Mouse (Mus musculus): ENCODE measurements at regions not wholly inside any gene's neighbourhood (a gene's known extent, or its start where the extent isn't known, plus 50 kb on each side); places are given as distances from the start of the nearest gene placed in this dataset.

GRCm38 (mm10) chr12:16272441-16272840 is 338.3 kb downstream of the Lpin1 start:
- intact Hi-C loops (cut with DNase I), result no loop called here
- DNase-seq, result no peak

GRCm38 (mm10) chr12:16270876-16271275 is 339.9 kb downstream of the Lpin1 start:
- DNase-seq, result peak; percentile 56 to 63
- intact Hi-C loops (cut with DNase I), result no loop called here

DNA sequence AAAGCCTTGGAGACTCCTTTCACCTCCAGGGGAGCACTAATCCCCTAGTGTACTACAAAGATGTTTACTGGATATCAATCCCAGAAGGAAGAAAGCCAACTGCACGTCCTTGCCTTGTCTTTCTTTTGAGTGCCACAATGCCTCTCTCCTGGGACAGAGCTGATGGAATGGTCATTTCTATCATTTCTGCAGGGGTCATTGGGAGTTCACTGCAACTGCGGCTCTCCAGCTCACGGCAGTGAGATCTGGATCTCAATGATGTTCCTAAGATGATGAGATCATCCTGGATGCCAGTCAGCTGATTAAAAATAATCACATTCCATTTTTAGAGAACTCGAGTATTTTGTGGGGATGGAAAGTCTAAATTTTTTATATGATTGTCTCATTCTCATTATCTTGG is 341.1 kb downstream of the Lpin1 start:
- intact Hi-C loops (cut with DNase I), result no loop called here
- DNase-seq, result no peak

- DNase-seq, result peak; percentile 12 to 17
- intact Hi-C loops (cut with DNase I), result no loop called here
Observed at GRCm38 (mm10) chr12:16268621-16269165, 342.1 kb downstream of the Lpin1 start.

- intact Hi-C loops (cut with DNase I), result no loop called here
- DNase-seq, result no peak
Observed at GRCm38 (mm10) chr12:16261465-16261864, 349.3 kb downstream of the Lpin1 start.

GRCm38 (mm10) chr12:16260981-16261380 is 349.8 kb downstream of the Lpin1 start:
- intact Hi-C loops (cut with DNase I), result no loop called here
- no peak for DNase-seq

DNA sequence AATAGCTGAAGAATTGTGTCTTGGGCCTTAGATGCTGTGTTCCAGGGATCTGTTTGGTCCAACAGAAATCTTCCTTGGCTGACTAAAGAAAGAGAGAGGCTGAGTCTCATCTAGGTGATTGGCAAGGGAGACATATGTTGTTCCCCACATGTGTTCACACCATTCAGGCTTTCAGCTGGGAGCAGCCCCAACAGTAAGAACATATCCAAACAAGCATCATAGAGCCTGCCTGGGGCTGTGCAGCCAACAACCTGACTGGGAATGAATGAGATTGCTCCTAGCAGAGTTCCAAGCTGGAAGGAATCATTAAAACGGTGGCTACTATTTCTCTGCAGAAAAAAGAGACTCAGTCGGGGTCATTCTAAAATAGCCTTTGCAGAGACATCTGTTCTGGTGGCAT is 350.3 kb downstream of the Lpin1 start:
- intact Hi-C loops (cut with DNase I), result no loop called here
- DNase-seq, result no peak

DNA sequence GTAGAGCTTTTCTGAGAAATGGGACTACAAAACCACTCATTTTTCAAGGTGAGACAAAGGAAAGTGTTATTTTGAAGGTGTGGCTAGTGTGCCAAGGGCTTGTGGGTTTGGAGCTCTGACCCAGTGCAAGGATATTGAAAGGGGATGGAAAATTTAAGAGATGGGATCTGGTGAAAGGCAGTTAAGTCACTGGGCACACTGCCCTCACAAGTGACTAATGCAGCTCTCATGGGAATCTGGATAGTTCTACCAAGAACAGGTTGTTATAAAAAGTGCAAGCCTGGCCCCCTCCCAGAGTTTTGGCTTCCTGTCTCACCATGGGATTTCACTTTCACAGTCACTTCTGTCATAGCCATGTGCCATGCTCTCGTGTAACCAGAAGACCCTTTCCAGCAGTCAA is 360.1 kb downstream of the Lpin1 start:
- intact Hi-C loops (cut with DNase I), result no loop called here
- no peak for DNase-seq

DNA sequence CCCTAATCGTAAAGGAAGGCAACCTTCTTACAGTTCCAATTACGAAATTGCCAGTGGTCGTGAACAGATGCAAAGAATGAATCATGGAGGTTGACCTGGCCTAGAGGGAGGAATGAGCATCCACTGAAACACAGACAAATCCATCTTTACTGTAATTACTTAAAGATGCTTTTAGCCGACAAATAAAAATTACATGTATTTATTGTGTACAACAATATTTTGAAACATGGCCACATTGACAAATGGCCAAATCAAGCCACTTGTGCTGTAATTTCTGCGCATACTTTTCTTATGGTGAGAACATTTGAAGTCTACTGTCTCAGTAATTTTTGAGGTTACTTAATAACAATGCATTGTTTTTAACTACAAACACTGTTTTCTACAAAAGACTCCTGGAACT is 360.7 kb downstream of the Lpin1 start:
- no peak for DNase-seq

GRCm38 (mm10) chr12:16239792-16240191 is 371.0 kb downstream of the Lpin1 start:
- DNase-seq, result no peak
- intact Hi-C loops (cut with DNase I), result no loop called here

More for the DNA sequence above, 360.7 kb downstream of the Lpin1 start:
- intact Hi-C loops (cut with DNase I), result no loop called here

DNA sequence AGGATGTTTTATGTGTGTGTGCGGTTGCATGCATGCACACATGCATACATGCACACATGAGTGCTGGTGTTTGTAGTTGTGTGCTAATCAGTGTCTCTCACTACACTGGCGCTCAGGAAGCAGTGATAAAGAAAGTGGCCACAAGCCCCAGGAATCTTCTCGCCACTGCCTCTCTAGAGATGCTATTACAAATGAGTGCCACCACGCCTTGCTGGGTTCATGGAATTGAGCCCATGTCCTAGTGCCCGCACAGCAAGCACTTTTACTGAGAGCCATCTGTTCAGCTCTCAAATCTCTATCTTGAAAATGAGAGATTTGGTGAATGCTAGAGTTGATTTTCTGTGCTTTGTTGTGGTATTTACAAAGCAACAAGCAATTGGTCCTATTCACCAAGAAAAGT is 373.3 kb downstream of the Lpin1 start:
- DNase-seq, result no peak
- intact Hi-C loops (cut with DNase I), result no loop called here

GRCm38 (mm10) chr12:16233559-16233958 is 377.2 kb downstream of the Lpin1 start:
- intact Hi-C loops (cut with DNase I), result loop anchor here (5.0 kb wide), 2 partner anchors 631 to 696 kb away; no protein-coding TSS in a partner anchor
- no peak for DNase-seq

DNA sequence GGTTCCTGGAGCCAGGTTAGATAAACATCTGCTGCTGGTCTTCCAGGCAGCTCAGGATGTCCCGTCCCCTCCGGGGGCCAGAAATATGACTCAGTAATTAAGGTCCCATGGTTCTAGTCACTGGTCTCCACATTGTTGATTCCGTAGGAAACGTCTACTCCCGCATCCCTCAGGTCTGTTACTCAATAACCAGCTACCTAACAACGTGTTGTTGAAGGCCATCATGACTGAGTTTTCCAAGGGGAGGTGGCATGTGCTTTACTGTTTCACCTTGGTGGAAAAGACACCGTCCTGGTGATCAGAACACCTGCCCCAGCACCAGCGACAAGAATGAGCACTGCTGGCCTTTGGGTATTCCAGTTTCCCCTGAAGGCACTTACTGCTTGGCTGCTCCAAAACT is 377.9 kb downstream of the Lpin1 start:
- no peak for DNase-seq
- intact Hi-C loops (cut with DNase I), result loop anchor here (5.0 kb wide), 2 partner anchors 631 to 696 kb away; no protein-coding TSS in a partner anchor

GRCm38 (mm10) chr12:16232051-16232450 is 378.7 kb downstream of the Lpin1 start:
- intact Hi-C loops (cut with DNase I), result loop anchor here (5.0 kb wide), 2 partner anchors 630 to 695 kb away; no protein-coding TSS in a partner anchor
- DNase-seq, result no peak

DNA sequence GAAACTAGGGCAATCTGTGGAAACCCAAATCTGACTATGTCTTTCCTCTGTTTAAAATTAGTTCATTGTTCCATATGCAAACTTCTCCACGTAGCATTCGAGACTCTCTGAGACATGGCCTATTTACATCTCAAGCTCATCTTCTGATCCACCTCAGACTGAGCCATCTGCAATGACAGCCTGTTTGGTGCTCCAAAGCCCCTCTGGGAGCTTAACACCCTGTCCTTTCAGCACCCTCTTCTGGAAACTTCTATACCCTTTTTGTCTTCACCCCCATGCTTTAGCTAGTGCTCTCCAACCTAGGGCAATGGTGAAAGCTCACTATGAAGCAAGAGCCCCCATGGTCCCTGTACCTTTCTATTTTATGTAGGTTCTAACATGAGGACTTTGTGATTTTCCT is 379.7 kb downstream of the Lpin1 start:
- intact Hi-C loops (cut with DNase I), result loop anchor here (1.0 to 5.0 kb wide), 3 partner anchors 416 to 694 kb away; no protein-coding TSS in a partner anchor
- DNase-seq, result peak in 1 of 2 experiments; percentile 23

- intact Hi-C loops (cut with DNase I), result loop anchor here (10.0 kb wide), 1 partner anchor 289 kb away; no protein-coding TSS in a partner anchor
- no peak for DNase-seq
Observed at GRCm38 (mm10) chr12:16225428-16225827, 385.3 kb downstream of the Lpin1 start.

GRCm38 (mm10) chr12:16222836-16223450 is 387.8 kb downstream of the Lpin1 start:
- intact Hi-C loops (cut with DNase I), result loop anchor here (2.0 to 10.0 kb wide), 2 partner anchors 206 to 292 kb away; no protein-coding TSS in a partner anchor
- peak; percentile 66 for DNase-seq

DNA sequence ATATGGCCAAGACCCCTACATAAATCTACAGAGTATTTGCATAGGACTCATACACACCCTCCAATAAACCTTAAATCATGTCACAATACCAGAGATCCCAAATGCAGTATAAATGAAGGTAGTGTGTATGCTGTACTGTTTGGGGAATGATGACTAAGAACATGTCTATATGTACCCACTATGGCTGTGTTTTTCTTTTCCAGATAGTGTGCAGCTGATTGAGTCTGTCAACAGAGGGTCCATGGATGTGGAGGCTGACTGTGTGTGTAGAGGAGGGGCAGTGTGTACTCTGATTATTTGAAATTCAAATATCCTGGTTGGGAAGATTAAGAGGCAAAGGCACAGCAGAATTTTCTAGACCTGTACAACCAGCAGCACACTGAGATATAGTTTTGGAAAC is 388.6 kb downstream of the Lpin1 start:
- DNase-seq, result no peak
- intact Hi-C loops (cut with DNase I), result loop anchor here (2.0 to 10.0 kb wide), 2 partner anchors 205 to 293 kb away; no protein-coding TSS in a partner anchor

DNA sequence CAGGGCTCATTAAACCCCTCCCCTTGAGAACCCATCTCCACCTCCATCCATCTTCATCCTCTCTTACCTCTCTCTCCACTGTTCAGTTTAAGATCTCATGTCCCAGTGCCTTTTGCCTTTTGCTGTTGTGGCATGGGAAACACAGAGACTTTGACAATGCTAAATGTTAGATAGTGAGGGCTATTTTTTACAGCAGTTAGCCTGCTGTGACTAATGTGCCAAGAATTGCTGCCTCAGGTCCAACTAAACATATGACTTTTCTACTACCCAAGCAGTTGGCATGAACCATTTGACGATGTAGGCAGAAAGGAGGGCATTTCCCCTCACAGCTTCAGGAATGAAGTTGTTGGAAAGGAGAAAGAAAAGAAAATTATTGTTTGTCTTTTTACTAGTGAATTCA is 389.6 kb downstream of the Lpin1 start:
- intact Hi-C loops (cut with DNase I), result loop anchor here (2.0 to 10.0 kb wide), 2 partner anchors 32 to 294 kb away; no protein-coding TSS in a partner anchor
- DNase-seq, result peak; percentile 50 to 54

GRCm38 (mm10) chr12:16220561-16220960 is 390.2 kb downstream of the Lpin1 start:
- DNase-seq, result peak in 1 of 2 experiments; percentile 15
- intact Hi-C loops (cut with DNase I), result loop anchor here (2.0 to 10.0 kb wide), 2 partner anchors 32 to 294 kb away; no protein-coding TSS in a partner anchor

GRCm38 (mm10) chr12:16218906-16219305 is 391.9 kb downstream of the Lpin1 start:
- DNase-seq, result no peak
- intact Hi-C loops (cut with DNase I), result no loop called here

DNA sequence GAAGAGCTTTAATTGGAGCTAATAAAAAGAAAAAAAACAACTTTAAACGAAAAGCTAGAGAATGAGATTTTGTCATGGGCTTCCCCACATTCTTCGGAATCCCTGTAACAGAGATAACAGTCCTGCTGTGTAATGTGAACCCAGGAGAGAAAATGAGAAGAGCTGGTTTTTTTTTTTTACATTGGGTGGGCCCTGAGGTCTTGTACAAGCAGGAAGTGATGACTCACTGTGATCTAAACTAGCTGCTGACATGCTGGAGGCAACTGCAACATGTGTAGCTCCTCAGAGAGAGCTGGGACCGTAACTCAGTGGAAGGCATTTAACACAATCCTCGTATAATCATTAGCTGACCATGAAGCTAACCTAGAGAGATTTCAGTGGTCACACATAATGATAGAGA is 393.8 kb upstream of the Trib2 start:
- intact Hi-C loops (cut with DNase I), result no loop called here
- DNase-seq, result no peak
